Mouse (Mus musculus) spleen, embryonic (tissue): ENCODE results near the gene Eloa.

ENCODE experiments used
- CTCF ChIA-PET: fragments of 350-600 bp; sonication (Branson Sonifier 250); formaldehyde crosslinking; loops from one replicate; lab custom pipeline; 2022; lab: Charles Lee

Gene Eloa

DNA sequence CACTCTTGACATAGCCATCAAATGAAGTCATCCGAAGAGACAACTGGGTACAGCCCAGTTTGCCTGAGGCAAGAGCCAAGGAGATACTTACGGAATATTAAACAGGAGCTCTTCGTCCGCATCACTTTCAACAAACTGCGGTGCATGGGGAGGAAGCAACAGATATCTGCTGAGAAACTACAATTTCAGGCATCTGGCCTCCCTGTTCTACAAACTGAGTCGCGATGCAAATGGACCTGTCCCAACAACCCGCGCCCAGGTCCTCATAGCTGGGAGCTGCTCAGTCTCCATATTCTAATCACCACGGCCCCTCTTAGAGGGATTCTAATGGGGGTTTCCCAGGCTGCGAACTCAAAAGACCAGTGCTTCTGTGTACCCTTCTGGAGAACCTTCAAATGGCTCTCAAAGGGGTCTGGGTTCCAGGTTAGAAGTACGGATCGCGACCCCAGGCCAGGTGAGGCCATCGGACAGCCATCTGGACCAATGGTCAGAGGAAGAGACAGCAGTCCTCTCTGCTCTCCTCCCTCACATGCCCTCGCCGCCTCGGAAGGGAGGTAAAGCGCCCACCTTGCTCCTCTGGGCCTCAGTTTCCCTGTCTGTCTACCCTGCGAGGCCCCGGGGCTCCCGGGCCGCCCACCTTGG is 35.1 kb downstream of the Eloa start:
- CTCF ChIA-PET: no interaction called here

- CTCF ChIA-PET: no interaction called here
These were observed 35.8 kb downstream of the Eloa start for GRCm38 (mm10) chr4:135985769-135986168.

DNA sequence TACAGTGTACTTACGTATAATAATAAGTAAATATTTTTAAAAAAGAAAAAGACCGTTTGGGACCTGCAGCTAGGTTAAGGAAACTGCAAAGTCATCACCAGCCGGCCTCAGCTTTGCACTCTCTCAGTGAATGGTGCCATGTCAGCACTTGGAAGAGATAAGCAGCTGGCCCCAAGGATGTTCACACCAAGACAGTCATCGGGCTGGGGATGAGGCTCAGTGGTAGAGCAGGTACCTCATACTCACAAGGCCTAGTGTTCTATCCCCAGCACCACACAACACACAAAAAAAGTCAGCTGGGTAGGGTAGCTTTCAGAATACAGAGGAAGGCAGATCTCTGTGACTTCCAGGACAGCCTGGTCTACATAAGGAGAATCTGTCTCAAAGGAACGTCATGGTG is 36.4 kb downstream of the Eloa start:
- CTCF ChIA-PET: no interaction called here

GRCm38 (mm10) chr4:135984556-135984955 is 37.0 kb downstream of the Eloa start:
- CTCF ChIA-PET: interaction anchor here (1.0 kb wide), 1 partner anchor 11 kb away, joined by 3 read pairs; no protein-coding TSS in a partner anchor

DNA sequence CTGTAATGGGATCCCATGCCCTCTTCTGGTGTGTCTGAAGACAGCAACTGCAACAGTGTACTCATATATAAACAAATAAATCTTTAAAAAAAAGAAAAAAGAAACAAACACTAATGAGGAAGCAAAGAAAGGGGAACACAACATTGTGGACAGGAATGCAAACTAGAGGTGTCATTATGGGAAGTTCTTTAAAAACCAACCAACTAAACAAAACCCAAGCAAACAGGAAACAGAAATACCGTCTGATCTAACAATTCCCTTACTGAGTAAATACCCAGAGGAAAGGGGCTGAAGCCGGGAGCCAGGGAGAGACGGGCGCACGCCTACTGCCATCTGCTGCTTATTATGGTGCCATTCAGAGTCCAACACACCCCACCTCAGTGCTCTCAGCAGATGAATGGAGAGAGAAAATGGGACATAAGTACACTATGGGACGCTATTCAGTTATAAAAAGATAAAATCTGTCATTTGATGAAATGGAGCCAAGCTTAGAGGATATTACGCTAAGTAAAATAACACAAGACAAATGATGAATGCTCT is 40.0 kb downstream of the Eloa start:
- CTCF ChIA-PET: interaction anchor here (1.0 kb wide), 1 partner anchor 34 kb away, joined by 3 read pairs; no protein-coding TSS in a partner anchor

GRCm38 (mm10) chr4:135980223-135980622 is 41.3 kb downstream of the Eloa start:
- CTCF ChIA-PET: interaction anchor here (0.6 kb wide), 1 partner anchor 169 kb away, joined by 5 read pairs; no protein-coding TSS in a partner anchor

- CTCF ChIA-PET: interaction anchor here (0.7 kb wide), 1 partner anchor 64 kb away, joined by 4 read pairs; no protein-coding TSS in a partner anchor
These were observed 45.4 kb downstream of the Eloa start for GRCm38 (mm10) chr4:135976146-135976545.

- CTCF ChIA-PET: interaction anchor here (0.9 to 1.4 kb wide), 2 partner anchors 11 to 52 kb away, joined by 3 read pairs; partner anchors contain the start of gene Fuca1
These were observed 48.4 kb downstream of the Eloa start for GRCm38 (mm10) chr4:135972911-135973811.

DNA sequence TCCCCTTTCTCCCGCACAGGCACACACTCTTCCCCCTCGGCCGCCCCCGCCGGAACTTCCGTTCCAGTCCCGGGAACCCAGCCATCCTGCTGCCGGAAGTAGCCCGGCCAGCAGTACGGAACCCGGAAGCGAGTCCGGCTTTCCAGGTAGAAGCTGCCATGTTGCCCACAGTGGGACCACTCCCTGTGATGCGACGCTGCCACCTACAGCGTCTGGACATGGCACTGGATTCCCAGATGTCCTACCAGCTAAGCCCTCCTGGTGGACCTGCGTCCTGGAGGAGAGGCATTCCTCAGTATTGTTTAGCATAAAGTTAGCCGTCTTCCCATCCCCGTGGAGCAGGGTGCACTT is 49.0 kb downstream of the Eloa start, which contains the start of gene Lypla2:
Lypla2 (minus strand) TSS at position 71 of the 351 bp plus-strand sequence.
- CTCF ChIA-PET: interaction anchor here (1.4 kb wide), 1 partner anchor 52 kb away, joined by 3 read pairs; the partner anchor contains the start of gene Fuca1

DNA sequence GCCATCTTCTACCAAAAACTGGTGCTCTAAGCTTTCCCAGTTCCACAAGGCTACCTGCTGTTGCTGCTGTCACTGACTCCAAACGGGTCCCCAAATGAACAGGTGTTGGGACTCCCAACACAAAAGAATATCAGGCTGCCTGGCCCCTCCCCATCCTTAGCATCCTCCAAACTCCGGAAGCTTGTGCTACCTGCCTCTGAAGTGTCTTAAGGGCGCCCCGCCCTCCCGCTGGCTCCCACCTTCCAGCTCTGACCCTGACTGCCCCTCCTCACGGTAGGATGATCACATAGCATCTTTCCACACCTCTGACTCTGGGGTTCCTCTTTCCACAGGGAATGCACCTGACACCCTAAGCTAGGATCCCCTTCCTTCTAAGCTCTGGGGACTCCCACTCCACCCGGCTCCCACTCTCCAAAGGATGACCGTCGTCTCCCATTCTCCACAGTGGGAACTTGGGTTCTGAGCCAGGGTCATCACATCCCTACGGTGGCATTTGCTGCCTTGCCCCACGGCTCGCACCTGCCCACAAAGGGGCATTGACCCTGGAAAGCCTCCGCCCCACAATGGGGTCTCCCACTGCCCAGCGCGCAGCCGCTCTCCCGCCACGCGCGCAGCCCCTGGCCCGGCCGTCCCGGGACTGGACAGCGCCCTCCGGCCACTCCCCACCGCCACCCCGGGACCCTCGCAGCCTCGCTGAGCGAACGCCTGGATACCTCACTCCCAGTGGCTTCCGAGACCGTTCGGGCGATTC is 49.6 kb downstream of the Eloa start:
- CTCF ChIA-PET: no interaction called here

DNA sequence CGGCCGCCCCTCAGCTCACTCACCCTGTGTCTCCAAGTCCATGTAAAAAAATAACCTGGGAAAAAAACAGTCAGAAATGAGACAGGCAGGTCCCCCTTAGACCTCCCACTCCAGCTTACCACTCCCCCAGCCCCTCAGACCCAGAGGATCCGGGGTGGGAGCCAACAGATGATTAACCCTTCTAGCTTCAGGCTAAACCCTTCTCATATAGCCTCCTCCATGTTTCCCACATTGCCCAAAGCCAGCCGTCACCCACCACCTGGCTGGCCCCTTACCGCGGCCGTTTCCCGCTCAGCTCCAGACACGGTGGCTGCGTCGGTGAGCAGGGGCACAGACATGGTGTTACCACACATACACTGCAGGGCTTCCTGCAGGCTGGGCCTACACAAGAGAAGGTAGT is 51.0 kb downstream of the Eloa start:
- CTCF ChIA-PET: no interaction called here

GRCm38 (mm10) chr4:135969070-135969750 is 52.4 kb downstream of the Eloa start:
- CTCF ChIA-PET: interaction anchor here (0.7 kb wide), 1 partner anchor 194 kb away, joined by 3 read pairs; no protein-coding TSS in a partner anchor

DNA sequence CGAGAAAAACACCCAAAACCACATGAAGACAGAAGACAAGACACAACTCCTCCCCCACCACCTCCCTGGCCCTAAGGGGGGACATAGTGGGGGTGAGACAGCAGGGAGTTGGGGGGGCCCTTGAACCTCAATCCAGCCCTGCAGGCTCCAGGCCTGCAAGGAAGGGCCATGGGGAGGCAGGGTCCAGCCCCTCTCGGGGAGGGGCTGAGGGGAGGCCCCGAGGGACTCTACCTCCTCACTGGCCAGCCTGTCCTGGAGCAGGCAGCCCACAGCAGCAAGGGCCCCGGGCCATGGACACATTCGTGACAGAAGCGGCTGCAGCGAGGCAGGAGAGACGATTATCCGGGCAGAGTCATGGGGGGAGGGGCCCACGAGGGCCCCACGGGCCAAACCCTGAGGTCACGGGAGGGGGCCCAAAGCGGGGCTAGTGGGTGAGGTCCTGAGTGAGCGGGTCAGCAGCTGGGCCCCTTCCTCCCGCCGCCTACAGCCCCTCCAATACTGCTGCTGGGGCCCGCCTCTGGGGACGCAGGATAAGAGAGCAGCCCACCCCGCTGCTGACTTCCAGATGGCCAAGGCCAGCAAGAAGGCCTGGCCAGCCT is 53.2 kb downstream of the Eloa start:
- CTCF ChIA-PET: no interaction called here

- CTCF ChIA-PET: no interaction called here
These were observed 54.3 kb downstream of the Eloa start for GRCm38 (mm10) chr4:135967086-135967760.

DNA sequence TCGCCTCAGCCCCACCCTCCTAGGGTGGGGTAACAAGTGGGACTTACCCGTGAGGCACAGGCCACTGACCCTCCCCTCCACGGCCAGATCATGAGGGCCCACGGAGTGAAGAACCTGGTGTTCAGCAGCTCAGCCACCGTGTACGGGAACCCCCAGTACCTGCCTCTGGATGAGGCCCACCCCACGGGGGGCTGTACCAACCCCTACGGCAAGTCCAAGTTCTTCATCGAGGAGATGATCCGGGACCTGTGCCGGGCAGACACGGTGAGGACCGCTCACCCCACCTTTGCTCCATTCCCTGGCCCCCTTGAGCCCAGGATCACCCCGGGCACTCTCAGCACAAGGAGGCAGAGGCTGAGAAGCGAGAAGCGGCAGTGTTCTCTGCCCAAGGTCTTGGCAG is 55.3 kb downstream of the Eloa start:
- CTCF ChIA-PET: no interaction called here

DNA sequence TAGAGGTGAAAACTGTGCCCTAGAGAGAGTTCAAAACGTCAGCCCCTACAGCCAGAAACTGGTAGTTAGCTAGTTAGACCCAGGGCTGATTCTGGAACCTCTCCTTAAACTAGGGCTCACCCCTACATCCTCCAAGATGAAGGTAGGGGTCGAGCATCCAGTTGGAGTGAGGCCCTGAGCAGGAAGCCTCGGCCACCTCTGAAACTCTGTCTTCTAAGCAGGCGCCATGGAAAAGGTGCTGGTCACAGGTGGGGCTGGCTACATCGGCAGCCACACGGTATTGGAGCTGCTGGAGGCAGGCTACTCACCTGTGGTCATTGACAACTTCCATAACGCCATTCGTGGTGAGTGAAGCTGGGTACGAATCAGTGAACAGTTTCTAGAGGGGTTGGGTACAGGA is 56.5 kb downstream of the Eloa start:
- CTCF ChIA-PET: no interaction called here

GRCm38 (mm10) chr4:135964426-135964825 is 57.1 kb downstream of the Eloa start:
- CTCF ChIA-PET: no interaction called here

- CTCF ChIA-PET: interaction anchor here (0.5 to 1.1 kb wide), 3 partner anchors 39 to 1886 kb away, joined by 4 to 12 read pairs (median 6); no protein-coding TSS in a partner anchor
These were observed 57.9 kb downstream of the Eloa start, which contains the start of gene Gale for GRCm38 (mm10) chr4:135963457-135964193. Gene Gale (plus strand): TSS chr4:135963727.

GRCm38 (mm10) chr4:135962946-135963345 is 58.6 kb downstream of the Eloa start:
- CTCF ChIA-PET: interaction anchor here (0.6 to 1.1 kb wide), 2 partner anchors 38 to 137 kb away, joined by 4 to 12 read pairs; no protein-coding TSS in a partner anchor
